Mouse (Mus musculus) intestine, embryonic 14.5 days (tissue): Measurements from ENCODE around the gene Btbd2. TPM values are rescaled to one million over a fixed set of nuclear protein-coding genes. Genes with fewer than 3 reads are reported as not detected.

Experiments
- ATAC-seq: fragments of 200-750 bp; cut with Nextera tagmentation; replicated peaks from 2 replicates; pipeline ENCODE4 v1.8.0; 2017; ENCODE audit warnings: low read depth, moderate number of reproducible peaks, moderate TSS enrichment, moderate library complexity; ENCODE audit not compliant: low FRiP score, low TSS enrichment
- DNase-seq: peaks from one replicate; pipeline ENCODE4 v3.0.0-alpha.2; 2018; ENCODE audit warnings: low spot score
- H3K27ac ChIP-seq: fragments of 300-500 bp; sonication (generic); 2 replicates; pipeline ENCODE4 v1.5.1; 2014; ENCODE audit warnings: low read depth, mild to moderate bottlenecking, control low read depth
- H3K27me3 ChIP-seq: fragments of 300-500 bp; sonication (generic); replicated peaks from 2 replicates; pipeline ENCODE4 v1.6.1; 2014; ENCODE audit warnings: low read length, control low read depth; ENCODE audit not compliant: control insufficient read depth, insufficient read depth
- H3K36me3 ChIP-seq: fragments of 300-500 bp; sonication (generic); 2 replicates; pipeline ENCODE4 v1.6.1; 2014; ENCODE audit warnings: low read length, control low read depth; ENCODE audit not compliant: control insufficient read depth, insufficient read depth
- H3K4me1 ChIP-seq: fragments of 300-500 bp; sonication (generic); replicated peaks from 2 replicates; pipeline ENCODE4 v1.6.1; 2014; ENCODE audit warnings: low read length, control low read depth, mixed read lengths; ENCODE audit not compliant: control insufficient read depth, insufficient read depth
- H3K4me2 ChIP-seq: fragments of 300-500 bp; sonication (generic); 2 replicates; pipeline ENCODE4 v1.6.1; 2014; ENCODE audit warnings: low read length
- H3K4me3 ChIP-seq: fragments of 300-500 bp; sonication (generic); 2 replicates; pipeline ENCODE4 v1.5.1; 2014; ENCODE audit warnings: low read depth, low read length, control low read depth, mixed read lengths
- H3K9ac ChIP-seq: fragments of 300-500 bp; sonication (generic); 2 replicates; pipeline ENCODE4 v1.6.1; 2014; ENCODE audit warnings: mild to moderate bottlenecking, low read length
- H3K9me3 ChIP-seq: fragments of 300-500 bp; sonication (generic); 2 replicates; pipeline ENCODE4 v1.6.1; 2016; ENCODE audit warnings: low read length, control low read depth; ENCODE audit not compliant: control insufficient read depth
- WGBS: fragments of 180-500 bp; shearing (Covaris S2); extraction: QIAGEN DNeasy Blood & Tissue Kit; methylation state at CpG from one replicate; pipeline ENCODE4 v1.1.7; 2014; 5-methylcytosine and 5-hydroxymethylcytosine counted together
- polyA plus RNA-seq: library from polyadenylated mRNA; unstranded; fragments of >200 nt; fragmentation: Nextera tagmentation; extraction: Ambion mirVana; gene quantifications from 2 replicates; pipeline ENCODE4 v1.2.1, GENCODE M21; 2014

Gene Btbd2
- polyA plus RNA-seq, 1 experiment from 2014 or later = 73.1 TPM

DNA sequence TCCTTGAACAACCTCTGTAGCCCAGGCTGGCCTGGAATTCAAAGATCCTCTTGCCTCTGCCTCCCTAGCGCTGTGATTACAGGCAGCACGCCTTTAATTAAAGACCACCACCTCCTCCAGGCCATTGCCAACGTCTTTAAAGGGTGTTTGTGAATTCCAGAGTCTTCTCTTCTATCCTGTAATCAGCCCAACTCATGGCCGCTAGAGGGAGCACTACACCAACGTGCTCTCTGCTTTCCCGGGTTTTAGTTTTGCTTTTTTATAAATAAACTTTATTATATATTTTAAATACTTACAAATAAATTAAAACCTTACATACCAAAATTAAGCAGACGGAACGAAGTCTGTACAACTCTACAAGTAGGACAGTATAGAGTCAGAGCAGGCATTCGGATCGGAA lies 2.3 kb upstream of the Btbd2 start:
- Histone ChIP-seq H3K4me2 (peak overlapping the region; percentile 33), H3K4me3 (0 out of 2 replicates have a peak overlapping the region, but pooled peaks have one; percentile 4), H3K9ac (no peak overlapping the region), H3K4me1 (peaks cover 13% of the 10 kb centered on the region), H3K27me3 (no peaks in the 10 kb centered on the region), H3K27ac (no peak overlapping the region), H3K9me3 (no peaks in the 10 kb centered on the region), H3K36me3 (no peaks in the 10 kb centered on the region)
- DNase-seq (peak; percentile 92), ATAC-seq (no peak)
- WGBS = 15% methylated on average over 10 of the region's 10 CpGs

- 64% methylated on average over 4 of the region's 4 CpGs for WGBS
- Histone ChIP-seq H3K9ac (no peak overlapping the region), H3K27ac (no peak overlapping the region), H3K4me1 (peaks cover 14% of the 10 kb centered on the region), H3K27me3 (no peaks in the 10 kb centered on the region), H3K36me3 (no peaks in the 10 kb centered on the region), H3K4me2 (no peak overlapping the region), H3K9me3 (no peaks in the 10 kb centered on the region), H3K4me3 (no peak overlapping the region)
- no peak for DNase-seq
- ATAC-seq = no peak
Measured at GRCm38 (mm10) chr10:80658841-80659202, 2.0 kb upstream of the Btbd2 start.

GRCm38 (mm10) chr10:80658194-80658840 lies 1.4 kb upstream of the Btbd2 start:
- DNase-seq (no peak), ATAC-seq (no peak)
- 83% methylated on average over 14 of the region's 14 CpGs for WGBS
- Histone ChIP-seq H3K9ac (no peak overlapping the region), H3K4me1 (peaks cover 14% of the 10 kb centered on the region), H3K36me3 (no peaks in the 10 kb centered on the region; the same call in 1 of the 2 replicates), H3K27ac (no peak overlapping the region), H3K4me3 (no peak overlapping the region), H3K27me3 (no peaks in the 10 kb centered on the region), H3K9me3 (no peaks in the 10 kb centered on the region), H3K4me2 (no peak overlapping the region)

DNA sequence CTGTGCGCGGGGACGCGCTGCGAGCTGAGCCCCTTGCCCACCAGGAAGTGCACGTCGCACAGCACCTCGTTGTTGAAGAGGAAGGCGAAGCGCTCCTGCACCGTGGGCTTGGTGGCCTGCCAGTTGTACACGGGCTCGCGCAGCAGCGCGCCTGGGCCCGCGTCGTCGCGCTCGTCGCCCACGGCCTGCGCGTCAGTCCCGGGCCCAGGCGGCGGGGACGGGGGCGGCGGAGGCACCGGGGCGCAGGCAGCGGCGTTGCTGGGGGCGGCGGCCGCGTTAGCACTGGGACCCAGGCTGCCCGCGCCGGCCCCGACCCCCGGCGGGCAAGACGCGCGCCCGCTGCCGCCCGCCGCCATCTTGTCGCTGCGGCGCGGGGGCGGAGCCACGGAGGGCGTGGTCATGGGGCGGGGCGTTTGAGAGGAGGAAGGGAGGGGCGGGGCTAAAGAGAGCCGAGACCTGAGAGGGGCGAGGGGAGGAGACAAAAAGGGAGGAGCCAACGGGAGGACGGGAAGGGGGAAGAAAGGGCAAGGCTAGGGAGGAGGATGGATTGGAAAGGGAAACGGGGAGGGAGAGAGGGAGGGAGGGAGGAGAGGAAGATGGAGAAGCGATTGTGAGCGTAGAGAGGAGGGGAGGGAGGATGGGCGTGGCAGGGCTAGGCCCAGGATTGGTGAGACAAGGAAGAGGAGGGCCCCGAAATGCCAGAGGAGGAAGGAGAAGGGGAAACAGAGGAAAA lies 575 bp downstream of the Btbd2 start:
- Histone ChIP-seq H3K4me3 (peak overlapping the region; percentile 89), H3K9ac (peak overlapping the region; percentile 71), H3K4me1 (peaks cover 14% of the 10 kb centered on the region), H3K4me2 (peak overlapping the region; percentile 76), H3K9me3 (no peaks in the 10 kb centered on the region), H3K27me3 (no peaks in the 10 kb centered on the region), H3K27ac (peak overlapping the region; percentile 79), H3K36me3 (no peaks in the 10 kb centered on the region; the same call in 1 of the 2 replicates)
- WGBS = under 1% methylated on average over 50 of the region's 72 CpGs
- peak; percentile 83 for ATAC-seq
- DNase-seq = peak; percentile 99

GRCm38 (mm10) chr10:80655406-80656129 lies 1.3 kb downstream of the Btbd2 start:
- Histone ChIP-seq H3K4me2 (peak overlapping the region; percentile 76), H3K27me3 (no peaks in the 10 kb centered on the region), H3K4me3 (peak overlapping the region; percentile 89), H3K9me3 (no peaks in the 10 kb centered on the region), H3K4me1 (peaks cover 14% of the 10 kb centered on the region), H3K36me3 (no peaks in the 10 kb centered on the region; the same call in 1 of the 2 replicates), H3K9ac (peak overlapping the region; percentile 71), H3K27ac (no peak overlapping the region)
- 6% methylated on average over 10 of the region's 12 CpGs for WGBS
- ATAC-seq = peak; percentile 47; the same call in 1 of the 2 replicates
- no peak for DNase-seq

DNA sequence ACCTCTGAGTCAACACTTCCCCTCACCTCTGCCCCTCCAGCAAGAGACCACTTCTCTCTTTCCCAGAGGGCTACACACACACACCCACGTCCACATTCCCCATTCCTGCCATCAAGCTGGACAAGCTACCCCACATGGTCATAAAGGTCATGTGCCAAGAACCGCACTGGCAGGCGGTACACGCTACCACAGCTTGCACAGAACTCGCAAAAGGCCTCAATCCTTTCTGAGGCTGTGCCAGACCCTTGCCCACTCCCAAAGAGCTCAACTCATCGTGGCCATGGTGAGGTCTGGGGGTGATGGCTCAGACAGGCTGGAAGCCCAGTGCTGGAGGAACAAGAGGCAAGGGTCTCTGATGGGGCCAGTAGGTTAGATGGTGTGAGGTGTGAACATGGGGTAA lies 2.0 kb downstream of the Btbd2 start:
- Histone ChIP-seq H3K36me3 (no peaks in the 10 kb centered on the region; the same call in 1 of the 2 replicates), H3K27ac (no peak overlapping the region), H3K9me3 (no peaks in the 10 kb centered on the region), H3K27me3 (no peaks in the 10 kb centered on the region), H3K9ac (no peak overlapping the region; the same call in 1 of the 2 replicates), H3K4me2 (peak overlapping the region; percentile 76), H3K4me3 (peak overlapping the region; percentile 89; the same call in 1 of the 2 replicates), H3K4me1 (peaks cover 14% of the 10 kb centered on the region)
- WGBS = 82% methylated on average over 6 of the region's 6 CpGs
- ATAC-seq (no peak), DNase-seq (no peak)

DNA sequence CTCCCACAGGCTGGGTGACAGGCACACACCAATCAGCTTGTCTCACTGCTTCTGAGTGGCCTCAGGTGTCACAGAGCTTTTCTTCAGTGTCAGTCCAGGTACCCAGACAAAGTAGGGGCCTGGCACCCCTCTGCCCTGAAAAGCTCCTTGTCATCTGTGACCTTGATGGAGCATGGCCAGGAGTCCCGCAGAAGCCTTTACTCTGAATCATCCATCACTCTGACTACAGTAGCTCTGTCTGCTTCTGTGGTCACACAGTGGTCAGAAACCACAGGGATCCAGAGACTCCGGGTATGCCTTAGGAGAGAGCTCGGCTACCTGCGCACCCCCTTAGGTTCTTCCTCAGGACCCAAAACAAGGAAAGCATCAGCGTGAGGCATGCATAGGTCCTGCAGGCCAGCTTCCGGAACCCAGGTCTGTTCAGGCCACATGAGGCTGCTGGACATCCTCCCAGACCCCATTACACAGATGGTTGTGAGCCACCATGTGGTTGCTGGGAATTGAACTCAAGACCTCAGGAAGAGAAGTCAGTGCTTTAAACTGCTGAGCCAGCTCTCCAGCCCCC lies 3.6 kb downstream of the Btbd2 start:
- H3K9me3 ChIP-seq = no peaks in the 10 kb centered on the region
- H3K4me1 ChIP-seq = peaks cover 14% of the 10 kb centered on the region
- DNase-seq (no peak), ATAC-seq (no peak)
- H3K4me2 ChIP-seq = no peak overlapping the region
- H3K9ac ChIP-seq = no peak overlapping the region
- peaks cover 6% of the 10 kb centered on the region; the same call in 1 of the 2 replicates for H3K36me3 ChIP-seq
- H3K27me3 ChIP-seq = no peaks in the 10 kb centered on the region
- no peak overlapping the region for H3K27ac ChIP-seq
- no peak overlapping the region for H3K4me3 ChIP-seq
- WGBS = 87% methylated on average over 6 of the region's 6 CpGs

DNA sequence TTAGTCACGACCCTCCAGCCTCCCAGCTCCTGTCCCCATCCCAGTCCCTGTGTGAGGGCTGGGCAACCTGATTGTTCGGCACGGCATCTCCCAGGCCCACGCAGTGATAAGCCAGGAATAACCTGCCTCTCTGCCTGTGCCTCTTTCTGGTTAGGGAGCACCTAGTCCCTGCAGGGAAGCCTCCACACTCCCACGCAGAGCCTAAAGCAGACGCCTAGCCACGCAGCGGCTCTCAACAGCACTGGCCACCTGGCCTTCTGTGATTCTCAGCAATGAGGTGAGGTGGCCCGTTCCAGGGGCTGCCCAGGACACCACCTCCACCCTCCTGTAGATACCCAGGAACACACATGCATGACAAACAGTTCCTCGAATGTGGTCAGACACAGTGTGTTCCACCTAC lies 6.5 kb downstream of the Btbd2 start:
- Histone ChIP-seq H3K4me1 (peaks cover 10% of the 10 kb centered on the region), H3K4me2 (no peak overlapping the region), H3K9me3 (no peaks in the 10 kb centered on the region), H3K27ac (no peak overlapping the region), H3K9ac (no peak overlapping the region), H3K4me3 (no peak overlapping the region), H3K27me3 (no peaks in the 10 kb centered on the region), H3K36me3 (peaks cover 29% of the 10 kb centered on the region)
- ATAC-seq (no peak), DNase-seq (no peak)
- 91% methylated on average over 10 of the region's 10 CpGs for WGBS
